Mouse (Mus musculus): ENCODE data around the gene Ankrd12. TPM values are rescaled to one million over a fixed set of nuclear protein-coding genes. Genes with fewer than 3 reads are reported as not detected.

Gene Ankrd12
- total RNA-seq, 2 experiments from 2014 or later: 14.1 to 16.2 TPM

- no peak for DNase-seq
Measured at GRCm38 (mm10) chr17:65929319-65929978, 147.4 kb downstream of the Ankrd12 start.

GRCm38 (mm10) chr17:65927077-65927476 lies 149.8 kb downstream of the Ankrd12 start:
- no peak for DNase-seq

DNA sequence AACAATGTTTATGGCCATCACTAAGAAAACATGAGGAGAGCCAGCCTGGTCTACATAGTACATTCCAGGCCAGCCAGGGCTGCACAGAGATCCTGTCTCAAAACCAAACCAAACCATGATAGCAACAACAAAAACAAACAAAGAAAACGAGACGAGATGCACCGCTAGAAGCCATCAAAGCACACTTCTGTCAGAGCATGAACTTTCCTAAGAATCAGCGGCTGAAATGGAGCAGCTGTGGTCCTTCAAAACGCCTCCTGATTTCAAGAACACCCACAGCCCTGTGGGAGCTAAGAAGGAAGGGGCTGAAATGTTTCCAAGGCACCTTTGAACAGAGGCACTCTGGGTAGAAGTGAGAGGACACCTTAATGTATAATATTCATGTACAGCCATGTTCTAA lies 152.7 kb downstream of the Ankrd12 start:
- DNase-seq: no peak

DNA sequence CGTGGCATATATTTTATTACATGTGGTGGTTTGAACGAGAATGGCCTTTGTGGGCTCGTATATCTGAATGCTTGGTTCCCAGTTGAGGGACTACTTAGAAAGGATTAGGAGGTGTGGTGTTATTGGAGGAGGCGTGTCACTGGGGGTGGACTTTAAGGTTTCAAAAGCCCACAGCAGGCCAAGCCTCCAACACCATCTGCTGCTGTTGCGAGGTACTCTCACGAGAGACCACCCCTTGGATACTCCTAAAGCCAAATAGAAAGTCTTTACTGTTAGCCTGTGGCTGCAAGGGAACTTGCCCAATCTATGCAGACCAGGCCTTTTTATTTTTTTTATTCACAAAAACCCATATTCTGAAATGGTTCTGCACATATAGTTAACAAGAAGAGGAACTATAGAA lies 154.9 kb downstream of the Ankrd12 start:
- no peak for DNase-seq

DNA sequence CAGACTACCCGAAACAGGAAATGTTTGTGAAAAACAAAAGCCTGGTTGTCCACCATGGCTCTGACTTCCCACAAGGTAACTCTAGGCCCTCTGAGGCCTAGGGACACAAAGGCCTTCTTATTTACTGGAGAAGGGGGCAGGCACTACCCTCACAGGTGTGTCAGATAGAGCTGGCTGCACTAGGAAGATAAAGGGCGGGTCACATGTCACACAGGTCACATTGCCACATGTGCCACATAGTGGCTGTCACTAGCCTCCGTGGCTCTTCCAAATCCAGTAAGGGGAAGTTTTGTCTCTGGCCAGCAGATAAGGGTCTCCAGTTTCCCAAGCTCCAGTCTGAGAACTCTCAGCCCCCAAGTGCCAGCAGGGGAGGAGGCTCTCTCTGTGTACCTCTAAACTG lies 157.7 kb downstream of the Ankrd12 start:
- DNase-seq: no peak

GRCm38 (mm10) chr17:65916135-65916668 lies 160.7 kb downstream of the Ankrd12 start:
- DNase-seq: peak; percentile 94

Other genes starting within 250 kb of the Ankrd12 start
- 10 to 100 TPM; 29.3 to 33.4 TPM for gene Ralbp1, start 191.3 kb downstream of the Ankrd12 start, total RNA-seq (2021)
- 10 to 100 TPM; 80.3 to 81.0 TPM for gene Twsg1, start 125.9 kb downstream of the Ankrd12 start, total RNA-seq (2021)
- 100 to 1,000 TPM; 846 to 878 TPM for gene Ndufv2, start 24.5 kb upstream of the Ankrd12 start, total RNA-seq (2021)
- 10 to 100 TPM; 25.1 to 26.7 TPM for gene Washc1, start 34.5 kb upstream of the Ankrd12 start, total RNA-seq (2021)
- 1 to 10 TPM; 7.7 to 8.9 TPM for gene Ddx11, start 46.4 kb upstream of the Ankrd12 start, total RNA-seq (2021)

Data from heart, postnatal 4 days (tissue).